Mouse (Mus musculus) gastrocnemius, postnatal 25 days (tissue): ENCODE data around the gene Sgms1. TPM values are rescaled to one million over a fixed set of nuclear protein-coding genes. Genes with fewer than 3 reads are reported as not detected.

Experiments
- DNase-seq: peaks from one replicate; pipeline ENCODE4 v3.0.0; 2022
- total RNA-seq, 2 experiments: library from RNA; stranded (reverse); gene quantifications; 1 replicate in 1 of 2; 2 replicates in 1 of 2; pipeline ENCODE4 v1.2.3; 2021

Sgms1 gene
- total RNA-seq, 2 experiments from 2014 or later = 37.2 to 42.0 TPM

GRCm38 (mm10) chr19:32214905-32215806 lies 174.4 kb downstream of the Sgms1 start:
- no peak for DNase-seq

- no peak for DNase-seq
These were observed 175.9 kb downstream of the Sgms1 start for GRCm38 (mm10) chr19:32213577-32213976.

DNA sequence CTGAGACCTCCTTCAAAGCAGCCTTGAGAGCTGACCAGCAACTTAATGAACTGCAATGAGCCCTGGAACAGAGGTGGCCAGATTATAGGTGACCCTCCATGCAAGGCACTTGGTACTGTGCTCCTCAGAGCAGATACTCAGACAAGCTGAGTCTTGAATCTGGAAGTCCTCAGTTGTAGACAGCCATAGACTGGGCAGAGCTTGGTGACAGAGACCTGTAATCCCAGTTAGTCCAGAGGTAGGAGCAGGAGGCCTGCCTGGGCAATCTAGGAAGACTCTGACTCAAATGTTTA lies 178.3 kb downstream of the Sgms1 start:
- no peak for DNase-seq

GRCm38 (mm10) chr19:32210450-32211292 lies 178.8 kb downstream of the Sgms1 start:
- DNase-seq = peak; percentile 88

DNA sequence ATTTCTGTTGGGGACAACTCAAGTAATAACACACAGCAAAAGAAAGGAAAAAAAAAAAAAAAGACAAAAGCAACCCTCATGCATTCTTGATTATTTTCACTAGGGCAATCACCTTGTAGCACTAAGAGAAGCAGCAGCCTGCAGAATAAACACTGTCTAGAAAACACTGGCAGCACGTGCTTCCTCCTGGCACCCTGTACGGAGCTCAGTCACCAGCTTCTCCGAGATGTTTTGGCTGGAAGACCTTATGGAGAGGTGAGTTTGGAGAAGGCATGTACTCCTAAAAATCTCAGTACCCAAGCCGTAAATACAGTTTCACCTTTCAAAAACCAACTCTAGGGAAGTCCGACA lies 179.4 kb downstream of the Sgms1 start:
- no peak for DNase-seq

- DNase-seq = no peak
These were observed 187.1 kb downstream of the Sgms1 start for GRCm38 (mm10) chr19:32202131-32203114.

- DNase-seq = no peak
These were observed 189.5 kb downstream of the Sgms1 start for GRCm38 (mm10) chr19:32199861-32200574.

DNA sequence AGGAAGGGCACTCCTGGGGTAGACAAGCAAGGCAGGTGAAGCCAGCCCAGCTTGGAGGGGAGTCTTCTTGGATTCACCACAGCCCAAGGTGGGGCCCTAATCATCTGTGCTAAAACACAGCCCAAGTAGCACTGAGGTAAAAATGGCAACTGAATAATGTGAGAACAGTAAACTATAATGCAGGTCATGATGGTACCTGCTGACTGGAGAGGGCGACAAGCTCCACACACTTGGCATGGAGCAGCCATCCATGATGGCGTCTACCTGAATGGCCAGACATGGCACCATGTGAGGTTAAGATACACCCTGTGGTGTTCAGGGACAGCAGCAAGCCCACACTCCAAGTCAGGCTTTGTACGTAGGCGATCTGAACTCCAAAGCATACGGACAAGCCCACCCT lies 190.4 kb downstream of the Sgms1 start:
- DNase-seq = no peak

DNA sequence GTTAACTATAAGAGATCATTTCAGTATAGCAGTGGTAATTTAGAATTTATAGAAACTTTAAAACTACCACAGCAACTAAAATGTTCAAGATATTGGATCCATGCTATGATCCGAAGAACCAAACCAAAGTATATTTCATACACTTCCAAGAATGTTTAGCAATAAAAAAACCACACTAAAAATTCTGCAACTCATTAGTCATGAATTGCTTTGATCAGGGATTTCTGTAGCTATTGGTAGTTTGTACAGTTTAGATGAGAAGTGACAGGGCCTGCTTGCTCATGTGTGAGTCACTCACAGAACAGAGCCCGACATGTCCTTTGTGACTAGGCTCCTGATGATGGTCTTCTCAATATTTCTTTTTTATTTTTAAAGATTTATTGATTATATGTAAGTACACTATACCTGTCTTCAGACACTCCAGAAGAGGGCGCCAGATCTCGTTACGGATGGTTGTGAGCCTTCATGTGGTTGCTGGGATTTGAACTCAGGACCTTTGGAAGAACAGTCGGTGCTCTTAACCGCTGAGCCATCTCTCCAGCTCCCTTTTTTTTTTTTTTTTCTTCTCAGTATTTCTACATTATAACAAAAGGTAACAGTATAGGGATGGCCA lies 190.9 kb downstream of the Sgms1 start:
- DNase-seq = no peak

DNA sequence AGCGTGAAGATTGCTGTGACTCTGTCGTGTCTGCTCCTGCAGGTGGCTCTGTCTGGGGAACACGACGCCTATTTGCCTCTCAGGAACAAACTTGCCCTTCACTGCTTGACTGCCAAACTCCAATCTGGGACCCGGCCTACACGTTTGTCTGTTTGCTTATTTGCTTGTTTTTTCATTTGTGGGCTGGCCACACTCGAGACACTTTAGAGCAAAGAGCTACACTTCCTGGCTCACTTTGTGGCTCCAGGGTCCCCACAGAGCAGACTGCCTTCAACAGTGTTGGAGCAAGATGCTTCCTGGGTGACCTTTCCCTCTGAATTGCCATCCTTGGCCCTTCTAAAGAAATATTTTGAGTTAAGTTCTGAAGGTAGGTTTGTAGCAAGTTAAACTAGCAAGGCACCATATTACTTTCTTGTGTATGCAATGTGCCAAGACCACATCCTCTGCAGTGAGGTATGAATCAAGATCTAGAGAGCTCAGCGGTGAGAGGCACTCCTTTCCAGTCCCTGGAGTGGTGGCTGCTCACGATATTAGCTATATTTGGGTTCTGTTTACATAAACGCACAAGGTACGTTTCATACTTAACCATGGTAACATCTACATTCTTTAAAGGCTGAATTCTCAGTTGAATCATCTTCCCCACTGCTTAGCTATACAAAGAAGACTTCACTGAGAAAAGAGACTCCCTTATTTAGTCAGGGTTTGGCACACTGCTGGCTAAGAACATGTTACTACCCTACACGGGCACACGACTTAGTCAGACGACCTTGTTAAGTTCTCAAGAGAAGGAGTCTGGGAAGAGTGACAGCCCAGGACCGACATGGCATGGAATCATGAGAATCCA lies 192.3 kb downstream of the Sgms1 start:
- DNase-seq = no peak

GRCm38 (mm10) chr19:32196222-32196621 lies 193.3 kb downstream of the Sgms1 start:
- peak; percentile 61 for DNase-seq

DNA sequence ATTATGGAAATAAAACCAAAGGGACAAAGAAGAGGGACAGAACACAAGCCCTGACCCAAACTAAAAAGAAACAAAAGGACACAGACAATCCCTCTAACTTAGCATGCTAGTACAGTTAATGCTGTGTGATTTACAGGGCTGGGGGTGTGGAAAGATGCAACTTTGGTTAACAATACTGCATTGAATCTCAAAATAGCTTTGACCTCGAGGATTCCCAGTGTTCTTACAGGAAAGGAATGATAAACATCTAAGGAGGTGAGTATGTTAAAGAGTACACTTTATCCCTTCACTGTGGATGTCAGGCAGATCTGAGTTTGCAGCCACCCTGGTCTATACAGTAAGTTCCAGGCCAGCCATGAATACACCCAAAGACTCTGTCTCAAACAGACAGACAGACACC lies 194.7 kb downstream of the Sgms1 start:
- DNase-seq = no peak

- DNase-seq = no peak
These were observed 195.4 kb downstream of the Sgms1 start for GRCm38 (mm10) chr19:32194074-32194473.

GRCm38 (mm10) chr19:32191596-32191995 lies 197.9 kb downstream of the Sgms1 start:
- DNase-seq = no peak

- DNase-seq = no peak
These were observed 199.6 kb downstream of the Sgms1 start for GRCm38 (mm10) chr19:32189961-32190360.

GRCm38 (mm10) chr19:32189036-32189436 lies 200.5 kb downstream of the Sgms1 start:
- DNase-seq = no peak

- DNase-seq = no peak
These were observed 202.9 kb downstream of the Sgms1 start for GRCm38 (mm10) chr19:32186594-32187092.

GRCm38 (mm10) chr19:32183005-32183404 lies 206.5 kb downstream of the Sgms1 start:
- DNase-seq = no peak

DNA sequence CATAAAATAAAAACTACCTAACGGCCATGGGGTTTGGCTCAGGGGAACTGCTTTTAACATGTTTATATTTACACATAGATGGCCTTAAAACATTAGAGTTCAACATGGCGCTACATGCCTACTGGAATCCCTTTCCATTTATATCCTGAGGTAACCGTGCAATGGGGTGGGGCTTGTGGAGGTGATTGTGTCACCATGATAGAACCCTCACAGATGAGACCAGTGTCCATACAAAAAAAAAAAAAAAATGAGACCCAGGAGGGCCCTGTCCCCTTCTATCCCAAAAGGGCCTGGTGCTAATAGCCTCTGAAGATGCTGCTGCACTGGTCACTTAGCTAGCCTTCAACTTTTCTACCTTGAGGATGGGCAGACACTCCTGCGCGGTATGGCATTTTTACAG lies 207.0 kb downstream of the Sgms1 start:
- no peak for DNase-seq
